Mouse (Mus musculus) MEL (cell line): ENCODE results near the gene Tmem186. TPM values are rescaled to one million over a fixed set of nuclear protein-coding genes. Genes with fewer than 3 reads are reported as not detected.

Source experiments
- DNase-seq: peaks from one replicate; pipeline ENCODE4 v3.0.0; 2011; ENCODE audit warnings: low read depth, low spot score
- H3K27ac ChIP-seq: 2 replicates; pipeline ENCODE4 v1.5.1; 2012; ENCODE audit warnings: low read depth, mild to moderate bottlenecking, control low read depth, low read length, moderate library complexity; ENCODE audit not compliant: control insufficient read depth
- H3K27me3 ChIP-seq, 2 experiments: fragments of 150-350 bp in 1 of 2; sonication (generic) in 1 of 2; 2 replicates each; pipeline ENCODE4 v1.6.1; 2012; ENCODE audit warnings: low read length in 2 of 2, mild to moderate bottlenecking in 2 of 2, improper control_type of control experiment in 1 of 2, moderate library complexity in 1 of 2; ENCODE audit not compliant: insufficient read depth in 2 of 2, control insufficient read depth in 1 of 2
- H3K36me3 ChIP-seq, 2 experiments: 2 replicates each; pipeline ENCODE4 v1.6.1; 2012 to 2014; ENCODE audit warnings: low read length in 2 of 2, improper control_type of control experiment in 1 of 2, inconsistent platforms in 1 of 2, mild to moderate bottlenecking in 1 of 2; ENCODE audit not compliant: insufficient read depth in 2 of 2, control insufficient read depth in 1 of 2
- H3K4me1 ChIP-seq, 2 experiments: fragments of 150-350 bp in 1 of 2; sonication (generic) in 1 of 2; 2 replicates each; pipeline ENCODE4 v1.6.1; 2012; ENCODE audit warnings: low read length in 2 of 2, improper control_type of control experiment in 1 of 2, mild to moderate bottlenecking in 1 of 2; ENCODE audit not compliant: insufficient read depth in 2 of 2, control insufficient read depth in 1 of 2
- H3K4me3 ChIP-seq, 2 experiments: fragments of 150-350 bp in 1 of 2; sonication (generic) in 1 of 2; 2 replicates each; pipeline ENCODE4 v1.5.1; 2012; ENCODE audit warnings: low read depth in 2 of 2, low read length in 2 of 2, mild to moderate bottlenecking in 2 of 2, moderate library complexity in 2 of 2, control low read depth in 1 of 2, improper control_type of control experiment in 1 of 2; ENCODE audit not compliant: control insufficient read depth in 1 of 2, insufficient read depth in 1 of 2
- H3K79me2 ChIP-seq: 2 replicates; pipeline ENCODE4 v1.6.1; 2012; ENCODE audit warnings: mild to moderate bottlenecking, low read length, moderate library complexity; ENCODE audit not compliant: control insufficient read depth, poor library complexity, insufficient read depth
- H3K9ac ChIP-seq: 2 replicates; pipeline ENCODE4 v1.6.1; 2012; ENCODE audit warnings: low read depth, mild to moderate bottlenecking, control low read depth, low read length, moderate library complexity; ENCODE audit not compliant: control insufficient read depth, poor library complexity, severe bottlenecking
- H3K9me3 ChIP-seq: fragments of 150-350 bp; sonication (generic); replicated peaks from 2 replicates; pipeline ENCODE4 v1.6.1; 2012; ENCODE audit warnings: mild to moderate bottlenecking, low read length, improper control_type of control experiment, moderate library complexity; ENCODE audit not compliant: insufficient read depth
- BHLHE40 ChIP-seq: IDR thresholded peaks from 2 replicates; pipeline ENCODE4 v1.6.1; 2012; ENCODE audit warnings: low read depth, mild to moderate bottlenecking, inconsistent platforms, low read length, improper control_type of control experiment, borderline replicate concordance
- CHD1 ChIP-seq: IDR thresholded peaks from 2 replicates; pipeline ENCODE4 v1.6.1; 2012; ENCODE audit warnings: low read depth, mild to moderate bottlenecking, inconsistent platforms, low read length, improper control_type of control experiment
- CHD2 ChIP-seq: IDR thresholded peaks from 2 replicates; pipeline ENCODE4 v1.6.1; 2011; ENCODE audit warnings: low read length, improper control_type of control experiment
- CTCF ChIP-seq, 3 experiments: IDR thresholded peaks in 2 of 3; conservative IDR thresholded peaks in 1 of 3; 2 replicates each; pipeline ENCODE4 v1.5.1; 2011 to 2012; ENCODE audit warnings: low read length in 3 of 3, low read depth in 2 of 3, mild to moderate bottlenecking in 2 of 3, improper control_type of control experiment in 1 of 3, inconsistent platforms in 1 of 3, mixed read lengths in 1 of 3, moderate library complexity in 1 of 3; ENCODE audit not compliant: control insufficient read depth in 1 of 3, insufficient read depth in 1 of 3, poor library complexity in 1 of 3, severe bottlenecking in 1 of 3
- ELF1 ChIP-seq: IDR thresholded peaks from 2 replicates; pipeline ENCODE4 v1.6.1; 2014; ENCODE audit warnings: low read depth, mild to moderate bottlenecking, inconsistent platforms, low read length, improper control_type of control experiment, moderate library complexity
- HCFC1 ChIP-seq: IDR thresholded peaks from 2 replicates; pipeline ENCODE4 v1.6.1; 2012; ENCODE audit warnings: low read depth, mild to moderate bottlenecking, inconsistent platforms, low read length, improper control_type of control experiment, moderate library complexity
- JUND ChIP-seq: IDR thresholded peaks from 2 replicates; pipeline ENCODE4 v1.6.1; 2011; ENCODE audit warnings: low read depth, mild to moderate bottlenecking, improper control_type of control experiment, low read length
- MAFK ChIP-seq: IDR thresholded peaks from 2 replicates; pipeline ENCODE4 v1.6.1; 2011; ENCODE audit warnings: low read depth, mild to moderate bottlenecking, low read length, improper control_type of control experiment, borderline replicate concordance
- MAX ChIP-seq: IDR thresholded peaks from 2 replicates; pipeline ENCODE4 v1.6.1; 2011; ENCODE audit warnings: low read length, improper control_type of control experiment
- MXI1 ChIP-seq: IDR thresholded peaks from 2 replicates; pipeline ENCODE4 v1.6.1; 2011; ENCODE audit warnings: mild to moderate bottlenecking, low read depth, low read length, improper control_type of control experiment
- MYB ChIP-seq: IDR thresholded peaks from 2 replicates; pipeline ENCODE4 v1.6.1; 2011; ENCODE audit warnings: mild to moderate bottlenecking, low read depth, low read length, improper control_type of control experiment
- MYC ChIP-seq: IDR thresholded peaks from 2 replicates; pipeline ENCODE4 v1.6.1; 2011; ENCODE audit warnings: low read depth, mild to moderate bottlenecking, low read length, improper control_type of control experiment, moderate library complexity
- NELFE ChIP-seq: IDR thresholded peaks from 2 replicates; pipeline ENCODE4 v1.6.1; 2011; ENCODE audit warnings: low read depth, low read length, improper control_type of control experiment
- POLR2AphosphoS5 ChIP-seq: IDR thresholded peaks from 2 replicates; pipeline ENCODE4 v1.6.1; 2012; ENCODE audit warnings: low read depth, borderline replicate concordance, mild to moderate bottlenecking, inconsistent platforms, low read length, moderate library complexity, mixed read lengths
- RAD21 ChIP-seq: IDR thresholded peaks from 2 replicates; pipeline ENCODE4 v1.6.1; 2011; ENCODE audit warnings: mild to moderate bottlenecking, low read depth, low read length, improper control_type of control experiment
- RCOR1 ChIP-seq: IDR thresholded peaks from 2 replicates; pipeline ENCODE4 v1.6.1; 2012; ENCODE audit warnings: low read depth, mild to moderate bottlenecking, inconsistent platforms, low read length, improper control_type of control experiment
- SMC3 ChIP-seq: IDR thresholded peaks from 2 replicates; pipeline ENCODE4 v1.6.1; 2011; ENCODE audit warnings: low read depth, low read length, improper control_type of control experiment
- TCF12 ChIP-seq: IDR thresholded peaks from 2 replicates; pipeline ENCODE4 v1.6.1; 2014; ENCODE audit warnings: low read depth, mild to moderate bottlenecking, inconsistent platforms, low read length, improper control_type of control experiment, moderate library complexity
- UBTF ChIP-seq: IDR thresholded peaks from 2 replicates; pipeline ENCODE4 v1.6.1; 2012; ENCODE audit warnings: low read depth, mild to moderate bottlenecking, inconsistent platforms, low read length, improper control_type of control experiment, moderate library complexity, borderline replicate concordance; ENCODE audit not compliant: insufficient read depth
- USF1 ChIP-seq: IDR thresholded peaks from 2 replicates; pipeline ENCODE4 v1.6.1; 2014; ENCODE audit warnings: low read depth, mild to moderate bottlenecking, inconsistent platforms, low read length, improper control_type of control experiment, moderate library complexity
- ZC3H11A ChIP-seq: IDR thresholded peaks from 2 replicates; pipeline ENCODE4 v1.6.1; 2012; ENCODE audit warnings: low read depth, mild to moderate bottlenecking, inconsistent platforms, low read length, improper control_type of control experiment
- ZNF384 ChIP-seq: IDR thresholded peaks from 2 replicates; pipeline ENCODE4 v1.6.1; 2012; ENCODE audit warnings: low read depth, mild to moderate bottlenecking, inconsistent platforms, low read length, improper control_type of control experiment
- polyA plus RNA-seq, 2 experiments: library from polyadenylated mRNA; stranded (reverse) in 1 of 2; unstranded in 1 of 2; fragments of >175 nt in 1 of 2; fragments of >200 nt in 1 of 2; gene quantifications; 2 replicates each; pipeline versions ENCODE4 v1.2.1 to v1.2.4; 2012; ENCODE audit warnings: low replicate concordance in 2 of 2, low read depth in 1 of 2; ENCODE audit not compliant: insufficient read length in 2 of 2, insufficient read depth in 1 of 2, missing spikeins in 1 of 2
- total RNA-seq: library from RNA; depleted of rRNA; stranded (reverse); fragments of 300-350 nt; gene quantifications from 2 replicates; pipeline ENCODE4 v1.2.3, GENCODE M21; 2012

The Tmem186 gene
- total and polyA plus RNA-seq, 3 experiments = 18.9 to 99.9 (median 22.5) TPM

DNA sequence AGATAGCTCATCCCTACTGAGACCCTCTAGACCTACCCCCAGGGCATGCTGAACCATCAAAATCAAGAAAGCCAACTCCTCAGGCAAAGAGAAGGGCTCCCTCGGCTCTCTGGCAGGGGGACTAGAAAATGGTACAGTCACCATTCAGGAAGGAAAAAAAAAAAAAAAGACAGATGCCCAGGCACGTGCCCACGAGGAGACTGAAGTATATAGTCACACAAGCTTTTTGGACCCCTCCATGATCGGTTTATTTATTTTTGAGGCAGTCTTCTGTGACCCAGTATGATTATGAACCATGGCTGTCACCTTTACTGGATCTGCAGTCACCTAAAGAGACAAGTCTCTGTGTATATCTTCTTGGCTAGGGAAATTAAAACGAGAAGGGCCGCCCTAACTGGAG is 35.8 kb upstream of the Tmem186 start:
- peak overlapping the region; percentile 19 for H3K27ac ChIP-seq
- H3K27me3 ChIP-seq = no peaks in the 10 kb centered on the region
- H3K4me3 ChIP-seq = peak overlapping the region; percentile 53 to 68
- peaks cover 0 to 19% of the 10 kb centered on the region in 2 experiments; a peak in 2 of 4 replicates for H3K36me3 ChIP-seq
- DNase-seq = peak; percentile 58
- no peaks in the 10 kb centered on the region; the same call in 1 of the 2 replicates for H3K79me2 ChIP-seq
- H3K9ac ChIP-seq = peak overlapping the region; percentile 56
- TF ChIP-seq NELFE = no peak
- no peak for TF ChIP-seq ZC3H11A
- TF ChIP-seq USF1 = 0 out of 2 replicates have a peak, but pooled peaks have one; percentile 33
- TF ChIP-seq POLR2AphosphoS5 = no peak
- no peak for TF ChIP-seq CTCF (IDR thresholded peaks at IDR 0.05 in 2 of 3, conservative IDR thresholded peaks at IDR 0.05 in 1 of 3; ENCODE audit: control insufficient read depth in 1 of 3, insufficient read depth in 1 of 3, low read depth in 2 of 3, low read length in 3 of 3, poor library complexity in 1 of 3, severe bottlenecking in 1 of 3)
- TF ChIP-seq CHD1 = 0 out of 2 replicates have a peak, but pooled peaks have one; percentile 28
- no peak for TF ChIP-seq RAD21
- TF ChIP-seq MYC = 0 out of 2 replicates have a peak, but pooled peaks have one; percentile 11
- no peak for TF ChIP-seq UBTF
- no peak for TF ChIP-seq JUND
- peak; percentile 91 for TF ChIP-seq BHLHE40
- TF ChIP-seq TCF12 = no peak
- peak; percentile 71 for TF ChIP-seq MAX
- peak; percentile 53; the same call in 1 of the 2 replicates for TF ChIP-seq MXI1
- peak; percentile 87 for TF ChIP-seq ZNF384
- TF ChIP-seq RCOR1 = no peak
- H3K9me3 ChIP-seq = no peaks in the 10 kb centered on the region
- H3K4me1 ChIP-seq = peaks cover 8 to 36% of the 10 kb centered on the region in 2 experiments

DNA sequence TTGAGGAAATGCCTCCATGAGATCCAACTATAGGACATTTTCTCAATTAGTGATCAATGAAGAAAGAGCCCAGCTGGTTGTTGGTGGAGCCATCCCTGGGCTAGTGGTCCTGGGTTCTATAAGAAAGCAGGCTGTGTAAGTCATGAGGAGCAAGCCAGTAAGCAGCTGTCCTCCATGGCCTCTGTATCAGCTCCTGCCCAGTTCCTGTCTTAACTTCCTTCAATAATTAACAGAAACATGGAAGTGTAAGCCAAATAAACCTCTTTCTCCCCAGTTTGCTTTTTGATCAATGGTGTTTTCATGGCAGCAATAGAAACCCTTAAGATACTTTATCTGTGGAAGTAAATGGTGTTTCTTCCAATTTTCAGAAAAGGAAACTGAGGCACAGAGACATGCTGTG is 35.3 kb upstream of the Tmem186 start:
- Histone ChIP-seq H3K9ac (peak overlapping the region; percentile 71), H3K4me1 (peaks cover 5 to 32% of the 10 kb centered on the region in 2 experiments), H3K79me2 (no peaks in the 10 kb centered on the region; the same call in 1 of the 2 replicates), H3K9me3 (no peaks in the 10 kb centered on the region), H3K27me3 (no peaks in the 10 kb centered on the region), H3K27ac (peak overlapping the region; percentile 53), H3K36me3 (peaks cover 0 to 17% of the 10 kb centered on the region in 2 experiments; a peak in 2 of 4 replicates), H3K4me3 (peak overlapping the region; percentile 62 to 68)
- TF ChIP-seq JUND = no peak
- no peak for TF ChIP-seq ELF1
- TF ChIP-seq POLR2AphosphoS5 = no peak
- no peak for TF ChIP-seq MYB
- TF ChIP-seq CHD2 = no peak
- no peak for TF ChIP-seq BHLHE40
- TF ChIP-seq HCFC1 = no peak
- no peak for TF ChIP-seq MAFK
- no peak for TF ChIP-seq MAX
- no peak for TF ChIP-seq NELFE
- no peak for TF ChIP-seq UBTF
- TF ChIP-seq SMC3 = no peak
- peak; percentile 48 for DNase-seq
